Mouse (Mus musculus) T-helper 17 cell (primary cell): ENCODE results near the gene Comt.

Source experiments
- in situ Hi-C, 2 experiments: fragments of 300-600 bp; cut with MboI, MseI; formaldehyde crosslinking; loops; 1 replicate in 1 of 2; 2 replicates in 1 of 2; pipeline ENCODE4 v1.15.1; 2025; ENCODE audit warnings: high pct_unique_total_duplicates in 2 of 2

Comt gene

DNA sequence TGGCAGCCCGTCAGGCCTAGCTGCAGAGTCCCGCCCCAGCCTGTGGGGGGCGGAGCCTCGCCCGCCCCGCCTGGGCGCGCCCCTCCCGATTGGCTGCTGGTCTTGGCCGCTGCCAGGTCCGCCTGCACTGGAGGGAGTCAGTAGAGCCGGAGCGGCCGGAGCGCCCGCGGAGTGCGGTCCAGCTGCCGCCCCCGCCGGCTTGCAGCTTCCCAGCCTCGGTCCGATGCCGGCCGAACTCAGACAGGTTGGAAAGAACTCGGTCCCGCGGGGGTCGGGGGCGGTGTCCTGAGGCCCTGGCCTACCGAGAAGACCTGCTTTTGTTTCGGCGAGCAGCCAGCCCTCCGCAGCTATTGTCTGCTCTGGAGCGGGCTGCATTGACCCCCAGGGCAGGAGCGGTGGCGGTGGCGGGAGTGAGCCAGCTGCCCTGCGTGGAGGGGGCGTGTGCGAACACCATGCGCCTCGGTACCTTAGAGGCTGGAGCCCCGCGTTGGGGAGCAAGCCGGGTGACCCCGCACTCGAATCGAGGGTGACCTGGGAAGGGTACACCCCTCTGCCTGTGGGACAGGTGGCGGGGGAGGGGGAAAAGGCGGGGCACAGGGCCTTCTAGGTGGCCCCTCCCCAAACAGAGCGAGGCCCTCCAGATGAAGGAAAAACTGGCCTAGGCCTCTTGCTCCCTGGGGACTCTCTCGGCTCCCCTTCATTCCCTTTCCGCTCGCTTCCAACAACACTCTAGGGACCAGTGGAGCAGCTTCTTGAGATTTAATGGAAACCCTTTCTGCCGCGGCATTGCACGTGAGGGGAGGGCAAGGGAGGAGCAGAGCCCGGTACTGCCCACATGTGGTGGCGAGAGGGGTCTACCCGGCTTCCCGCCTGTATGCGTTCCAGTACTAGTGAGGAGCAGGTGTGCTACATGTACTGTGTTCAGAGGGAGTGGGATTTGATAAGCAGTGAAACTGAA is 33.9 kb downstream of the Comt start:
- in situ Hi-C loops: no loop called here

DNA sequence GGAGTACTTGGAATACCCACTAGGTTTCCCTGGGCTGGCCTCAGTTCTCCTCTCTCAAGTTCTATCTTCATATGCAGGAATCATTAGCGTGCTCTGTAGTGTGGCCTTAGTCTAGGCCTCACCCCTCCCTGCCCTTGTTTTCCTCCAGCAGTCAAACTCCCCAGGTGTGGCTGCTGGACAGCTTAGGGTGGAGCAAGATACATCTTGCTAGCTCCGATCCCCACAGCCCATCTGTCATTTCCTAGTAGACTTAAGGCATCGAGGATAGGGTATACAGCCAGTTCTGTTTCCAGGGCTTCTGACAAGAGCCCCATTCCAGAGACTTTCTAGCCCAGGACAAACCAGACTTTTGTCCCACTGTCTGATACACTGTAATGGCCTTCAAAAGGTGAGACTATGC is 34.9 kb downstream of the Comt start:
- in situ Hi-C loops: no loop called here

DNA sequence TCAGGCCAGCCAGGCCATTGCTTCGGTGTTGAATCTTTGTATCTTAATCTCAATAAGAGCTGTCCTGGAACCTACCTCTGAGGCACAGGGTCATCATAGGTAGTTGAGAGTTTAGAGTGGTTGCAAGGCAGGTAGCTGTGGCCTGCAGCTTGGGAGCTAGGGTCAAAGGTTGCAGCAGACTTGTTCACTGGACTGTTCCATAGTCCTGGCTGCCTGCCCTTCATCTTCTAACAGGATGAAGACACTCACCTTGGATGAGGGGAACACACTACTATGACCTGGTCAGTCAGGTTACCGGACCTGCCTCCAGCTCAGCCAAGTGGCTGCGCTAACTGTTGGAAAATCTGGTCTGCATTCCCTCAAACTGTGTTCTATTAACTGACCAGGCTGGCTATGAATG is 35.5 kb downstream of the Comt start:
- in situ Hi-C loops: no loop called here

DNA sequence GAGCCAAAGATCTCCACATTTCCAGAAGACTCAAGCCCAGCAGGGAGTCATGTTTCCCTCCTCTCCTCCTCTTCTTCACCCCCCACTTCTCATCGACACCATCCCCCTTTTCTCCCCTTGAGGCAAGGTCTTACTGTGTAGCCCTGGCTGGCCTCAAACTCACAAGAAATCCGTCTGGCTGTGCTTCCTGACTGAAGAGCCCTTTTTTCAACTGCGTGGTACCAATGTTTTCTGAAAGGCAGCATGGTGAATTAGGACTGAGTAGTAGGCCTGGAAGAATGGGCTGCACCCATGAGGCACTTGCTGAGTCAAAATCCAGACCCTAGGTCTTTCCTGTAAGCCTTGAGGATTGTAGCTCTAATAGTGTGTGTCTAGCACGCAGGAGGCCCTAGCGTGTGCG is 36.3 kb downstream of the Comt start:
- in situ Hi-C loops: no loop called here

DNA sequence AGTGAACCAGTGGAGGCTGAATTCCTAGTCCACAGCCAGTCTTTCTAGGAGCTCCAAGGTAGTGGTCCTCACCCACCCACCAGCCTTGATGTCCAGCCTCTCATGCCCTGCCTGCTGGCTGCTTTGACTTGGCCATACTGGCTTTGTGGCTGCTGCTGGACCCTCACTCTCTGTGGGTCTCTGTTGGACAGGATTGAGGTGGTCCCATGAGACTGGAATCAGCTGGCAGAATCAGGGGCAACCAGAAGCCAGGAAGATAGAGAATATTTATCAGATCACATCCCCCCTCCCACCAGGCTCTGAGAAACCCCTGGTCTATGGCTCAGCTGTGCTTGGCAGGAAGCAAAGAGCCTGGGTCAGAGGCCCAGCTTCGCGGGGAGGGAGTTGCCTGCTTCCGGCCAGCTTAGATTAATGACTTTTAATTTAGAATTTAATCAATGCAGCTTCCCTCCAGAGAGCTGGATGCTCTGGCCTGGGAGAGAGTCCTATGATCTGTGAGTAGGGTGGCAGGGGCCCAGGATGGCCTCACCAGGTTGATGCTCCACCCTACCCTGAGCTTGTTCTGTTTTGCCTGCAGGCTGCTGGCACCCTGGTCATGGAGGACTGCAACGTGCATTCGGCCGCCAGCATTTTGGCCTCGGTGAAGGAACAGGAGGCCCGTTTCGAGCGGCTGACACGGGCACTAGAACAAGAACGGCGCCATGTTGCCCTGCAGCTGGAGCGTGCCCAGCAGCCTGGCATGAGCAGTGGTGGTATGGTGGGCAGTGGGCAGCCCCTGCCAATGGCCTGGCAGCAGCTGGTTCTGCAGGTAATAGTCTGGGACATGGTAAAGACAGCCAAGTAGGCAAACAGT is 37.8 kb downstream of the Comt start:
- in situ Hi-C loops: loop anchor here in 1 of 2 experiments (5.0 kb wide), 1 partner anchor 42 kb away; the partner anchor contains the start of genes Arvcf and Tango2

DNA sequence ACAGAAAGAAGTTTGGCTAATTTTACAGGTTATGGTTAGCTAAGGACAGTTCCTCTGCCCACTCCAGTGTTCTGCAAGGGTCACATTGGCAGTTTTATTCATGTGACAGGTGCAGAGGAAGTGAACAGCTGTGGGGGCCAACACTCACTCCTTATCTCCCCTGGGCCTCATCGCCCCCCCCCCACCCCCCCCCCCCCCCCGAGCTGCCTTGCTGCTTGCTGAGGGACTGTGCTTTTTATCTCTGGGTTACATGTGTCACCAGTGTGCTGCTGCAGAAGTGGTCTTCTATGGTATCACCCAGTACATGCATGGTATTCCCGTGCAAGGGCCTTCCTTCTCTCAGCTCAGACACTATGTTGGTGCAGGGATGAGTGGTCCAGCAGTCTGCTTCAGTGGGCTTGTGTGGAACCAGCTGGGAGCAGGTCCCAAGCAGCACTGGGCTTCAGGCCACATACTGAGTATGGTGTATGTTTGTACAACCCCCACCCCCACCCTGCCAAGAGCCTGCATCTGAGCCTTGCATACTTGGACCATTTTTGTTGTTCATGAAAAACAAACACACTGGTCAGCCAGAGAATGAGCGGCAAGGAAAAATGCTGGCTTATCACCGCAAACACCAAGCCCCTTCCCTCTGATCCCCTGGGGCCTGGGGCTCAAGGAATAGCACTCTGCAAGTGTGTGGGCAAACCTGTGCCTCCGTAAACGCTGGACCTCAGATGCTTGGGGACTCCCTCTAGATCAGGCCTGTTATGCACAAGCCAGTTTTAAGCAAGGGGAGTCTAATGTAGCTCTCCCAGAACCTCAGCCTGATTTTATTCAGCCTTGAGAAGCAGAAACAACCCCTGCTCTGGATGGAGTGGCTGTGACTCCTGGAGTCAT is 38.7 kb downstream of the Comt start:
- in situ Hi-C loops: loop anchor here in 1 of 2 experiments (5.0 kb wide), 1 partner anchor 41 kb away; the partner anchor contains the start of genes Arvcf and Tango2

DNA sequence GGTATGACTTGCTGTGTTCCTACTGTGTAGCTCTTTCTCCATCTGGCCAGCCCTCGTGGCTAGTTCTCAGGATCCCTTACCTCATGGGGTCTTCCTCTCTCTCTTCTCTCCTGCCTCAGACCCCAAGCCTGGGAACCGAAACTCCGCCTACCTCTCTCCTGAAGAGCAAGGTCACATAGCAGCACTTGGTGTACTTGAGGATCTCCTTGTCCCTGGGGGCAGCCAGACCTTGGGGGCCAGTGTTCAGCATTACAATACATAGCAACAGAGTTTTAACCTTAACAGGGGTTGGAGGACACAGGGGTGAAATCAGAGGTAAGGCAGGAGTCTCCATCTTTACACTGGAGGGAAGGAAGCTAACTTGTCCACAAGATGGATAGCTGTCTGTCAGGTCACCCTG is 39.7 kb downstream of the Comt start:
- in situ Hi-C loops: loop anchor here in 1 of 2 experiments (5.0 kb wide), 1 partner anchor 40 kb away; the partner anchor contains the start of genes Arvcf and Tango2

DNA sequence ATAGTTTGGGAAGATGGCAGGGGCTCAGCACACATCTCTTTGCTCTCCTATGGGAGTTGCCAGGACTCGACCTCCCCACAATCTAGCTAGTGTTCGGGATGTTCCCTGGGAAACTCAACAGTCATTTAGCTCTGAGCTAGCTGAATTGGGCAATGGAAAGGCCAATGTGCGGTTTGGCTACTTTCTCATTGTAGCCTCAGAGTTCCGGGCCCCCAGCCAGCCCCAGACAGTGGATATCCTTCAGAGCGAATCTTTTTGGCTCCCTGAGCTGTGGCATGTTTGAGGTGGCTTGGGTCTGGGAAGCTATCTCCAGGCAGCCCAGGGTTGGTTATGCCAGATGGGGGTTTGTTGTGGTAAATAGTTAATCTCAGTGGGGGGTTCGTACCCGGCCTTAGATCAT is 40.2 kb downstream of the Comt start:
- in situ Hi-C loops: loop anchor here in 1 of 2 experiments (5.0 kb wide), 1 partner anchor 39 kb away; the partner anchor contains the start of genes Arvcf and Tango2

DNA sequence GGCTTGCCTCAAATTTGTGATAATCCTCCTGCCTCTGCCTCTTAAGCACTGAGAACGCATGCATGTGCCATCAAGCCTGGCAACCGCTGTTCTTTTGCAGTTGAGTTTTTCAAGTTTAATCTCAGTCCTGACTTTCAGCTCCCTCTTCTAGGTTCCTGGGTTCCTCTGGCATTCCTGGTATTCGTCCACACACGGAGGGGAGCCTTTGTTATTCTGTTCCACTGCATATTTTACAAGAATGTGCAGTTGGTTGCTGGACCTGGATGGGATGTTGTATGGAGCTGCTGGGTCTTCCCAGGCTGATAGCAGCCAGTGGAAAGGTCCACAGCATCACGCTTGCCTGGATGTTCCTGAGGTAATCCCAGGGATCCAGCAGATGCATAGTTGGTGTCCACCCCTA is 41.2 kb downstream of the Comt start:
- in situ Hi-C loops: loop anchor here in 1 of 2 experiments (5.0 kb wide), 1 partner anchor 38 kb away; the partner anchor contains the start of genes Arvcf and Tango2

DNA sequence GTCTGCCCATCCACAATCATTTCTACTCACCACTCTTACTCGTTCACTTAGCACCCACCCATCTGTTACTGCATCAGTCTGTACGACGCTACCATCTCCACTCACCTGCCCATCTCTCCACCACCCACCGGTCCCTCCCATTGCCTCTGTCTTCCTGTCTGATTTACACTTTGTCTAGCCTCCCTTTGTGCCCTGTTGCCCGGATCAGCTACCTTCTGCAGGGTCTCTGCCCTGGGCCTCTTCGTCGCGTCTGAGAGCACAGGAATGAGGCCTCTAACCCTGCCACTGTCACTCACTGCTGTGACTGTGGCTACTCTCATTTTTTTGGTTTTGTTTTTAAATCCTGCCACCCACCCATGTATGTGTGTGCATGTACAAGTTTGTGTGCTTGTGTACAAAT is 42.0 kb downstream of the Comt start:
- in situ Hi-C loops: loop anchor here in 1 of 2 experiments (5.0 kb wide), 1 partner anchor 37 kb away; the partner anchor contains the start of genes Arvcf and Tango2

DNA sequence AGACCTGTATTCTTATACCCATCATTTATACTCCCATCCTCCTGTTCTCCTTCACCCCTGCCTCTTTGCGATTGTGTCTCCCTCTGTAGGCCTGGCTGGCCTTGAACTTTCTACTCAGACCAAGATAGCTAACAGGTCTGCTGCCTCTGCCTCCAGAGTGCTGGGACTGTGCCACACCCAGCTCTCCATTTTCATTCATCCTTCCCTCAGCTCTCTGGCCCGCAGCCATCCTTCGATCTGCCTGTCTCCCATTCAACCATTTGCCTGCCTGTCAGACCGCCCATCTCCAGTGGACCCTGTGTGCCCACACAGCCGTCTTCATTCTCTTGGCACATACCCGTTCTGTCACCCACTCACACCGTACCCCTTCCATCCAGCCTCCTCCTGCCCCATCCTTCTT is 42.4 kb downstream of the Comt start:
- in situ Hi-C loops: no loop called here

DNA sequence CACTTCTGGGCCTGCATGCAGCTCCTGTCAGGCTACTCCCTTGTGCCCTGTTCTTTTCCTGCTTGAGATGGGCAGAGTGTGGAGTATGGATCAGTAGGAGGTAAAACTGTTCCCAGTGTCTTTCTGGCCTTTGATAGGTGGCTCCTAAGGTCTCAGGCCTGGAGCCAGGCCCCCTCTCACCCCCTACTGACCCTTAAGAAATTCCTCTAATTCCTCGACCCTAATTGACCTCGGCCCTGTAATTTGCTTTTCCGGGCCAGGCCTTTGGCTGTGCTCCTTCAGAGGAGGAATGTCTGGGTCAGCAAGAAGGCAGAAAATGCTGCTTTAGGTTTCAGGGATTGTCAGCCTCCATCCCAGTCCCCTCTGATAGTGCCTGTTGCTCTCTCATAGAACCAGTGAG is 42.9 kb downstream of the Comt start:
- in situ Hi-C loops: no loop called here

DNA sequence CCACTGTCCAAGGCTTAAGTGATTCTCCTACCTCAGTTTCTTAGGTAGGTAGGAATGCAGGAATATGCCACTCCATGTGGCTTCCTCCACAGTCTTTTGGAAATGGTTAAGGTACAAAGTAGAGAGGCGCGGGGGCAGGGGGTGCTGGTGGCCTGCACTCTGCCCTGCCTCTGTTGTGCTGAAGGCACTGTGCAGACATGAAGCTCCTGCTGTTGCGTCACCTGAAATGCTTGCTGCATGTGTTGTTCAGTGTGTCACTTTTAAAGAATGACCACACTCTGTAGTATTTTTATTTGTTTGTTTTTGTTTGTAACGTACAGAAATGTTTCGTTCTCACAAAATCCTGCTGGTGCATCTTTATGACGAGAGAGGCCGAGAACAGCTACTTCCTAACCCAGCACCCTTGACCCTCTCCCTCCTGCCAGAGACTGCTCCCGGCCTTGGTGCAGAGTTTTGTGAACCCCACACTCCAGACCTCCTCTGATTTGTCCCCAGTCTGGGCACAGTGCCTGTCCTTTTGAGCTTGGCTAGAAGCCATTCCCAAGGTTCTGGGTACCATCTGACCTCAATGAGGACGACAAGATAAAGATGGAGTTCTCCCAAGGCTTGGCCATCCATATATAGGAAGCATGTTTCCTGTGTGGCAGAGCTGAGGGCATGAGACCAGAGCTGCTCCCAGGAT is 43.5 kb downstream of the Comt start:
- in situ Hi-C loops: no loop called here

DNA sequence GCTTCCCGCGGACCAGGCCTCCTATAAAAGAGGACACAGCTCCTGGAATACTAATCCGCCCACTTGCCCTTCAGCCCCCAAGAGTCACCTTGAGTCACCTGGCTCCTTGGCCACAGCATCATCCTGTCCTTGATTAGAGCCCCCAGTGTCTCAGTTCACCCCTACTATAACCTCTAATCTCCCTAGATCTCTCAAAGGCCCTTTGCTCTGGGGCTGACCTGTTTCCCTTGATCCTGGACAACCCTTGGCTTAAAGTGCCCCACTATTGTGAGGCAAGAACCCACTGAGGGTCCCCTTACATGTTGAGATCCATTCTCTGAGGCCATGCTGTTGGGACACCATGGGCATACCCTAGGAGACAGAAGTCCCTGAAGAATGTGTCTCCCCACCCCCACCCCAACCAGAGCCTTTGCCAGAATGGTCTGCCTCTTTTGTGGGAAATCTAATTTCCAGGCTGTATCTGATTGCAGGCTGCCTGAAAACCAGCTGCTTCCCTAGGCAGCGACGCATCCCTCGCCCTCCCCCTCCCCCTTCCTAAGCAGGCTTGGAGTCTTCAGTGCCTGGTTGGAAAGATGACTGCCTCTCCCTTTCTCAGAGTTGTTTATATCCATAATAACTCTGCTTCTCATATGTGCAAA is 44.9 kb downstream of the Comt start:
- in situ Hi-C loops: no loop called here

DNA sequence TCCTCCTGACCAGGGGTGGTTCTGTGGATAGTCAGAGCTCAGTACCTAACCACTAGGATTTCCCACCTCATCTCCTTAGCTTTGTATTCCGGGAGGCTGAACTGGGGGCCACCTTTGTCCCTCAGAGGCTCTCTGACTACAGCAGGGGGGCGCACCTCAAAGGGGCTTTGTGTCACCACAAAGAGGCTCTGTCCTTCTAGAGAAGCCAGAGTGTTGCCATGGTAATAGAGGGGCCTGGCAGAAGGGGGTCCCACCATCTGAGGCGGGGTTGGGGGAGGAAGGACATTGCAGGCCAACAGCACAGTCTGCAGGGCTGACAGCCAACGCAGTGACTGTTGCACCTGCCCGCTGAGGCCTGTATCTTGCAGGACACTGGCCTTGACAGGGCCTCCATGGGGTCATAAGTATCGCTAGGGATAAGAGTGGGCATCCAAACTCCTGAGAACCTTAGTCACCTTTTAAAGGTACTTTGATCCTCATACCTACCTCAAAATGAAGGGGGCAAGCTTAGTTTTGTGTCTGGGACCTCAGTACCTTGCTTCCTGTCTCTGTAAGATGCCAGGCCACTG is 46.1 kb downstream of the Comt start:
- in situ Hi-C loops: no loop called here

DNA sequence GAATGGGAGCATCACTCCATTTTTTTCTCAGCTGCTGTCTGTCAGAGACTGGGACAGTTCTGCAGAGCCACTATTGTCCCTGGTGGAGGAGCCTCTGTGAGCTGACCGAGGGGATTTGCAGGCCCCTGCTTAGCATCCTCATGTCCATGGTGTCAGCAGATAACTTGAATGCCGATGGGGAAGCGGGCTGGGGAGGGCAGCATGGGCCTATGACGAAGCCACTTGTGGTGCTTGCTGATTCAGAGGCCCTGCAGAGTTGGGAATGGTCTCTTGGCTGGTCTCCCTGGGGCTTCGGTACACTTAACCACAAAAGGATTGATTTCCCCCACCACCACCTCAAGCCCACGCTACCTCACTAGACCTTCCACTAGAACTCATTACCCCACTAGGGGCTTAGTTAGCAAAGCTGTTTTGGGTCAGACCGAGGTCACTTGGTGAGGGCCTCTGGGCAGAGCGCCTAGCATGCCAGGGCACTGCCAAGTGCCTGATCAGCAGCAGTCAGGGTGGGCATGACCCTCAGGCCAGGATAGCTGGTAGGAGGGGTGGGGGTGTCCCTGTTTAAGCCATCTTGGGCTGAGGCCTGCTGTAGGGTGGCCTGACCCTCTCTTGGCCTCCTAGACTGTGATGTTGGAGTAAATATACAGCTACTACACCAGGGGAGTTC is 47.2 kb downstream of the Comt start:
- in situ Hi-C loops: no loop called here

DNA sequence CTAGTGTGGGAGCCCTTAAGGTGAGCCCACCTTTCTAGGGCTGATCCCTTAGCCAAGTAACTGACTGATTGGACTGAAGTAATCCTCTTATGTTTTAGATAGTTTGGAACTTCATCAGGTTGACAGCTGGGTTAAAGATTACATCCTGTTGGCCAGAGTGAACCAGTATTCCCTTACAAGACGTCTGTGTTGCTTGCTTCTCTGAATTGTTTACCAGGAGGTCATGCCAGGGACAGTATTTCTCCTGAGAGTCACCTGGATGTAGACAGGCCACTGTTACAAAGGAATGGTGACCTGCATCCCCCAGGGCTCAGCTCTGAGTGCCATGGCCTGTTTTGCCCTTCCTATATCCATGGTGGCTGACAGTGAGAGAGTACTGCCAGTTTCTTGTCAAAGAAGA is 48.2 kb downstream of the Comt start:
- in situ Hi-C loops: no loop called here

DNA sequence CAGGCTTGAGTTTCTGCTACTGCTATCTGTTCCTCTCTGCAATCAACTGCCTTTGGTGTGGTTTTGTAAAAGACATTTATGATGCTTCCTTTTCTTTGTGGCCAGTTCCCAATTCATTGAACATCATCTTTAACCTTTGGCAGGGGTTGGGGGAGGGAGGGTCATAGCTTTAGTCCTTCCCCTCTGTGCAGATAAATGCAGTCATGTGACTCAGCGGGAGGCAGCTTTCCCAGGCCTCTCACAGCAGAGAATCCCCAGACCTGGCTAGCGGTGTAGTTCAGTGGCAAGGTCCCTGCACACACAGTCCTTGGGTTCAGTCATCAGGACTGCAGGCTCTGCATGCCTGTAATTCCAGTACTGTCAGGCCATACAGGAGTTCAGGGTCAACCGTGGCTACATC is 49.4 kb downstream of the Comt start:
- in situ Hi-C loops: no loop called here
